10 mouse cellular contexts compared by ENCODE assay signal in genomic region chr10:117396386-117397048, GRCm38 (mm10). TPM values are rescaled to one million over a fixed set of nuclear protein-coding genes. Genes with fewer than 3 reads are reported as not detected.
A peak's percentile ranks its signal among the peaks of the same experiment; 100 is the strongest.
DNase-seq lines count a peak whose midpoint lies in the region; ATAC-seq and TF ChIP-seq lines count a peak whose summit lies in the region.
"Had no signal": no experiment of that assay in that cellular context is flagged by ENCODE, and none has a peak within 500 bp of the region (broad histone marks: within the 10 kb centered on the region; RNA-seq: fewer than 3 reads in every experiment).

No protein-coding gene starts in this region.

- no peak for TF ChIP-seq POLR2A in ES-Bruce4 (IDR thresholded peaks at IDR 0.05; ENCODE audit: insufficient read depth, low read length)

- H3K4me1 ChIP-seq in kidney, embryonic 14.5 days (ENCODE audit: control insufficient read depth, insufficient read depth, low read length): peaks cover 4% of the 10 kb centered on the region; the same call in 1 of the 2 replicates
- H3K4me1 ChIP-seq in ES-Bruce4 (ENCODE audit: control insufficient read depth, insufficient read depth, low read length): no peaks in the 10 kb centered on the region
- H3K4me1 ChIP-seq in limb, embryonic 13.5 days: peaks cover 11% of the 10 kb centered on the region

- H3K4me2 ChIP-seq in kidney, embryonic 14.5 days (replicated peaks; ENCODE audit: low read depth, low read length): peak overlapping the region; percentile 34
- H3K4me2 ChIP-seq in limb, embryonic 13.5 days (replicated peaks): peak overlapping the region; percentile 53
- H3K4me2 ChIP-seq: hindbrain, embryonic 15.5 days; midbrain, embryonic 11.5 days had no signal

- peak overlapping the region; percentile 12 for H3K4me3 ChIP-seq in kidney, embryonic 14.5 days (ENCODE audit: low read length)
- H3K4me3 ChIP-seq in ES-Bruce4 (ENCODE audit: low read depth, low read length): 0 out of 2 replicates have a peak overlapping the region, but pooled peaks have one; percentile 5
- peak overlapping the region; percentile 18 for H3K4me3 ChIP-seq in limb, embryonic 13.5 days
- H3K4me3 ChIP-seq: hindbrain, embryonic 15.5 days had no signal

- no peaks in the 10 kb centered on the region for H3K27me3 ChIP-seq in kidney, embryonic 14.5 days (ENCODE audit: control insufficient read depth, insufficient read depth, low read length)
- no peaks in the 10 kb centered on the region for H3K27me3 ChIP-seq in ES-Bruce4 (ENCODE audit: control insufficient read depth, insufficient read depth, low read length, poor library complexity, severe bottlenecking)
- no peaks in the 10 kb centered on the region for H3K27me3 ChIP-seq in limb, embryonic 13.5 days
- H3K27me3 ChIP-seq: hindbrain, embryonic 15.5 days had no signal

- H3K36me3 ChIP-seq in kidney, embryonic 14.5 days (ENCODE audit: control insufficient read depth, insufficient read depth, low read length): no peaks in the 10 kb centered on the region
- H3K36me3 ChIP-seq in ES-Bruce4 (ENCODE audit: control insufficient read depth, insufficient read depth, low read length, poor library complexity, severe bottlenecking): no peaks in the 10 kb centered on the region
- no peaks in the 10 kb centered on the region for H3K36me3 ChIP-seq in limb, embryonic 13.5 days
- H3K36me3 ChIP-seq: hindbrain, embryonic 15.5 days had no signal

- TF ChIP-seq EP300 in ES-Bruce4 (IDR thresholded peaks at IDR 0.05; ENCODE audit: insufficient read depth, low read depth, low read length): no peak

- DNase-seq in kidney, postnatal 36 days: no peak
- DNase-seq in adipocyte (ENCODE audit: low spot score): peak; percentile 93
- no peak for DNase-seq in thymus, postnatal 14 days
- no peak for DNase-seq in left cerebral cortex, postnatal 10 days (ENCODE audit: extremely low spot score in 1 of 2, low spot score in 2 of 2)
- DNase-seq: cerebellum, postnatal 36 days had no signal

- no peak for TF ChIP-seq CTCF in ES-Bruce4 (IDR thresholded peaks at IDR 0.05; ENCODE audit: low read depth, low read length)

- 32% methylated on average over 18 of the region's 18 CpGs for WGBS in kidney, embryonic 14.5 days
- 35% methylated on average over 18 of the region's 18 CpGs for WGBS in limb, embryonic 13.5 days

- ATAC-seq in kidney, embryonic 14.5 days (ENCODE audit: low FRiP score, low TSS enrichment): peak; percentile 8; the same call in 1 of the 2 replicates
- no peak for ATAC-seq in limb, embryonic 13.5 days (ENCODE audit: low FRiP score, low read depth)

- intact Hi-C loops in left cerebral cortex, postnatal 10 days (cut with DNase I): no loop called here

- no peak overlapping the region for H3K27ac ChIP-seq in kidney, embryonic 14.5 days (ENCODE audit: low read depth, low read length)
- H3K27ac ChIP-seq in ES-Bruce4 (ENCODE audit: insufficient read depth, low read length): no peak overlapping the region
- H3K27ac ChIP-seq in limb, embryonic 13.5 days: no peak overlapping the region
- H3K27ac ChIP-seq: hindbrain, embryonic 15.5 days had no signal

- no peaks in the 10 kb centered on the region for H3K9me3 ChIP-seq in kidney, embryonic 14.5 days (ENCODE audit: control insufficient read depth, low read length)
- H3K9me3 ChIP-seq in ES-Bruce4 (replicated peaks; ENCODE audit: control insufficient read depth, insufficient read depth, low read length, poor library complexity, severe bottlenecking): no peaks in the 10 kb centered on the region
- H3K9me3 ChIP-seq in limb, embryonic 13.5 days: no peaks in the 10 kb centered on the region
- H3K9me3 ChIP-seq: hindbrain, embryonic 15.5 days had no signal

- no peak overlapping the region for H3K9ac ChIP-seq in kidney, embryonic 14.5 days (ENCODE audit: low read depth, low read length)
- H3K9ac ChIP-seq in ES-Bruce4 (ENCODE audit: low read depth, poor library complexity, severe bottlenecking): no peak overlapping the region
- H3K9ac ChIP-seq in limb, embryonic 13.5 days: no peak overlapping the region
- H3K9ac ChIP-seq: hindbrain, embryonic 15.5 days had no signal

RNA-seq across cellular contexts. Expression of gene Cpsf6, which starts 16.7 kb away (rescaled TPM):
- polyA plus RNA-seq in kidney, embryonic 14.5 days (2014; fragmentation: Nextera tagmentation; extraction: Ambion mirVana): 166 and 208 TPM in 2 replicates
- polyA plus RNA-seq in ES-Bruce4 (2011; ENCODE audit: insufficient read depth, insufficient read length, low read depth, missing spikeins): 205 and 225 TPM in 2 replicates
- 178 and 191 TPM in 2 replicates for polyA plus RNA-seq in limb, embryonic 13.5 days (2015; fragmentation: Nextera tagmentation; extraction: Ambion mirVana)
- total RNA-seq in left cerebral cortex, postnatal 10 days (2021): 100 to 1,000 TPM; 104 to 110 TPM
